Mouse (Mus musculus): ENCODE data around the gene Kcnrg. TPM values are rescaled to one million over a fixed set of nuclear protein-coding genes. Genes with fewer than 3 reads are reported as not detected.

The Kcnrg gene
- polyA plus RNA-seq, 1 experiment from 2014 or later: 0.87 TPM

- Histone ChIP-seq H3K27ac (ENCODE audit: low read length) (peak overlapping the region; percentile 98), H3K9me3 (replicated peaks; ENCODE audit: control insufficient read depth, low read length) (no peaks in the 10 kb centered on the region), H3K36me3 (ENCODE audit: control insufficient read depth, insufficient read depth) (no peaks in the 10 kb centered on the region), H3K27me3 (ENCODE audit: control insufficient read depth, insufficient read depth, low read length) (no peaks in the 10 kb centered on the region), H3K4me2 (ENCODE audit: low read depth, low read length) (peak overlapping the region; percentile 95), H3K4me1 (ENCODE audit: control insufficient read depth, insufficient read depth, low read length) (peaks cover 11% of the 10 kb centered on the region; the same call in 1 of the 2 replicates), H3K4me3 (ENCODE audit: low read length) (peak overlapping the region; percentile 96), H3K9ac (ENCODE audit: low read length) (peak overlapping the region; percentile 99)
- 1% methylated on average over 62 of the region's 62 CpGs for WGBS
- peak; percentile 93 for ATAC-seq (replicated peaks; ENCODE audit: extremely low read depth, insufficient read depth, low FRiP score)
Observed at GRCm38 (mm10) chr14:61648685-61649504, 41.6 kb downstream of the Kcnrg start.

- H3K9ac ChIP-seq (ENCODE audit: low read length): no peak overlapping the region
- ATAC-seq (replicated peaks; ENCODE audit: extremely low read depth, insufficient read depth, low FRiP score): no peak
- no peaks in the 10 kb centered on the region for H3K36me3 ChIP-seq (ENCODE audit: control insufficient read depth, insufficient read depth)
- no peaks in the 10 kb centered on the region for H3K27me3 ChIP-seq (ENCODE audit: control insufficient read depth, insufficient read depth, low read length)
- no peak overlapping the region for H3K4me3 ChIP-seq (ENCODE audit: low read length)
- H3K4me2 ChIP-seq (ENCODE audit: low read depth, low read length): no peak overlapping the region
- 35% methylated on average over 9 of the region's 9 CpGs for WGBS
- peaks cover 14% of the 10 kb centered on the region; the same call in 1 of the 2 replicates for H3K4me1 ChIP-seq (ENCODE audit: control insufficient read depth, insufficient read depth, low read length)
- H3K9me3 ChIP-seq (replicated peaks; ENCODE audit: control insufficient read depth, low read length): no peaks in the 10 kb centered on the region
- H3K27ac ChIP-seq (ENCODE audit: low read length): peak overlapping the region; percentile 12; the same call in 1 of the 2 replicates
Observed at GRCm38 (mm10) chr14:61650291-61650960, 43.2 kb downstream of the Kcnrg start.

- H3K27me3 ChIP-seq (ENCODE audit: control insufficient read depth, insufficient read depth, low read length): no peaks in the 10 kb centered on the region
- no peaks in the 10 kb centered on the region for H3K9me3 ChIP-seq (replicated peaks; ENCODE audit: control insufficient read depth, low read length)
- WGBS: 36% methylated on average over 2 of the region's 2 CpGs
- no peak overlapping the region for H3K9ac ChIP-seq (ENCODE audit: low read length)
- ATAC-seq (replicated peaks; ENCODE audit: extremely low read depth, insufficient read depth, low FRiP score): no peak
- H3K36me3 ChIP-seq (ENCODE audit: control insufficient read depth, insufficient read depth): no peaks in the 10 kb centered on the region
- no peak overlapping the region for H3K4me3 ChIP-seq (ENCODE audit: low read length)
- H3K4me1 ChIP-seq (ENCODE audit: control insufficient read depth, insufficient read depth, low read length): peaks cover 3% of the 10 kb centered on the region; the same call in 1 of the 2 replicates
- no peak overlapping the region for H3K4me2 ChIP-seq (ENCODE audit: low read depth, low read length)
- no peak overlapping the region for H3K27ac ChIP-seq (ENCODE audit: low read length)
Observed at GRCm38 (mm10) chr14:61656469-61656868, 49.2 kb downstream of the Kcnrg start.

GRCm38 (mm10) chr14:61661496-61661895 lies 54.2 kb downstream of the Kcnrg start:
- 78% methylated on average over 1 of the region's 1 CpGs for WGBS
- Histone ChIP-seq H3K27ac (ENCODE audit: low read length) (no peak overlapping the region), H3K4me1 (ENCODE audit: control insufficient read depth, insufficient read depth, low read length) (peaks cover 4% of the 10 kb centered on the region), H3K27me3 (ENCODE audit: control insufficient read depth, insufficient read depth, low read length) (no peaks in the 10 kb centered on the region), H3K9me3 (replicated peaks; ENCODE audit: control insufficient read depth, low read length) (no peaks in the 10 kb centered on the region), H3K4me2 (ENCODE audit: low read depth, low read length) (no peak overlapping the region), H3K36me3 (ENCODE audit: control insufficient read depth, insufficient read depth) (no peaks in the 10 kb centered on the region), H3K4me3 (ENCODE audit: low read length) (no peak overlapping the region), H3K9ac (ENCODE audit: low read length) (no peak overlapping the region)
- ATAC-seq (replicated peaks; ENCODE audit: extremely low read depth, insufficient read depth, low FRiP score): no peak

- Histone ChIP-seq H3K27me3 (ENCODE audit: control insufficient read depth, insufficient read depth, low read length) (no peaks in the 10 kb centered on the region), H3K4me3 (ENCODE audit: low read length) (no peak overlapping the region), H3K9ac (ENCODE audit: low read length) (no peak overlapping the region), H3K36me3 (ENCODE audit: control insufficient read depth, insufficient read depth) (no peaks in the 10 kb centered on the region), H3K9me3 (replicated peaks; ENCODE audit: control insufficient read depth, low read length) (no peaks in the 10 kb centered on the region), H3K27ac (ENCODE audit: low read length) (no peak overlapping the region), H3K4me1 (ENCODE audit: control insufficient read depth, insufficient read depth, low read length) (peaks cover 4% of the 10 kb centered on the region), H3K4me2 (ENCODE audit: low read depth, low read length) (no peak overlapping the region)
- no peak for ATAC-seq (replicated peaks; ENCODE audit: extremely low read depth, insufficient read depth, low FRiP score)
- WGBS: 84% methylated on average over 8 of the region's 8 CpGs
Observed at GRCm38 (mm10) chr14:61662307-61662706, 55.0 kb downstream of the Kcnrg start.

MicroRNA genes within 50 kb of the gene (microRNA counts, 519-probe panel; counts per million panel counts)
- microRNA mmu-miR-15a (3,812 counts per million, percentile 91 among the panel's probes with 10 or more counts), microRNA mmu-miR-16 (4,725 counts per million, percentile 100 among the panel's probes with 10 or more counts)

Small RNA genes lying within 50 kb of the gene (microRNA-seq; reads per million reads assigned to microRNA genes)
- gene Mir15a: 2,902 reads per million, percentile 88 among the genes with 10 or more reads in this experiment
- 1,711 reads per million, percentile 82 among the genes with 10 or more reads in this experiment for gene Mir16-1

Other genes starting within 250 kb of the Kcnrg start
- 4.0 and 4.2 TPM in 2 replicates for gene Ebpl, start 247.0 kb upstream of the Kcnrg start, polyA plus RNA-seq (2015; fragmentation: Nextera tagmentation; extraction: Ambion mirVana)
- gene Kpna3, start 167.6 kb upstream of the Kcnrg start, polyA plus RNA-seq (2015; fragmentation: Nextera tagmentation; extraction: Ambion mirVana): 32.3 and 35.3 TPM in 2 replicates
- 22.4 and 29.6 TPM in 2 replicates for gene Spryd7, start 50.6 kb upstream of the Kcnrg start, polyA plus RNA-seq (2015; fragmentation: Nextera tagmentation; extraction: Ambion mirVana)
- gene Trim13, start 9.2 kb upstream of the Kcnrg start, polyA plus RNA-seq (2015; fragmentation: Nextera tagmentation; extraction: Ambion mirVana): 13.0 and 15.2 TPM in 2 replicates

Measured in heart, embryonic 16.5 days (tissue).